Mouse (Mus musculus): ENCODE measurements around the gene Cacng4. TPM values are rescaled to one million over a fixed set of nuclear protein-coding genes. Genes with fewer than 3 reads are reported as not detected.

Gene Cacng4
- polyA plus RNA-seq (2012; ENCODE audit: insufficient read depth, insufficient read length, missing spikeins): not detected in 2 replicates

- TF ChIP-seq POLR2A (IDR thresholded peaks at IDR 0.05; ENCODE audit: borderline replicate concordance, low read depth, low read length): no peak
- TF ChIP-seq CTCF (IDR thresholded peaks at IDR 0.05; ENCODE audit: low read depth, low read length): no peak
- Histone ChIP-seq H3K4me1 (ENCODE audit: control insufficient read depth, insufficient read depth, low read length) (no peaks in the 10 kb centered on the region), H3K27ac (ENCODE audit: insufficient read depth, low read depth, low read length) (no peak within 1 kb of the TSS), H3K4me3 (ENCODE audit: insufficient read depth, low read length) (no peak within 1 kb of the TSS)
Measured at GRCm38 (mm10) chr11:107794547-107795269, at the start of gene Cacng4. Cacng4 (minus strand) TSS chr11:107794557.

- H3K27ac ChIP-seq (ENCODE audit: insufficient read depth, low read depth, low read length): no peak overlapping the region
- TF ChIP-seq CTCF (IDR thresholded peaks at IDR 0.05; ENCODE audit: low read depth, low read length): no peak
- TF ChIP-seq POLR2A (IDR thresholded peaks at IDR 0.05; ENCODE audit: borderline replicate concordance, low read depth, low read length): no peak
- H3K4me1 ChIP-seq (ENCODE audit: control insufficient read depth, insufficient read depth, low read length): no peaks in the 10 kb centered on the region
- no peak overlapping the region for H3K4me3 ChIP-seq (ENCODE audit: insufficient read depth, low read length)
Measured at GRCm38 (mm10) chr11:107833351-107834040, 39.1 kb upstream of the Cacng4 start.

- TF ChIP-seq CTCF (IDR thresholded peaks at IDR 0.05; ENCODE audit: low read depth, low read length) (no peak), POLR2A (IDR thresholded peaks at IDR 0.05; ENCODE audit: borderline replicate concordance, low read depth, low read length) (no peak)
- H3K27ac ChIP-seq (ENCODE audit: insufficient read depth, low read depth, low read length): no peak overlapping the region
- H3K4me3 ChIP-seq (ENCODE audit: insufficient read depth, low read length): no peak overlapping the region
- H3K4me1 ChIP-seq (ENCODE audit: control insufficient read depth, insufficient read depth, low read length): no peaks in the 10 kb centered on the region
Measured at GRCm38 (mm10) chr11:107817196-107817595, 22.8 kb upstream of the Cacng4 start.

- Histone ChIP-seq H3K4me1 (ENCODE audit: control insufficient read depth, insufficient read depth, low read length) (no peaks in the 10 kb centered on the region), H3K27ac (ENCODE audit: insufficient read depth, low read depth, low read length) (no peak overlapping the region), H3K4me3 (ENCODE audit: insufficient read depth, low read length) (no peak overlapping the region)
- TF ChIP-seq CTCF (IDR thresholded peaks at IDR 0.05; ENCODE audit: low read depth, low read length): no peak
- no peak for TF ChIP-seq POLR2A (IDR thresholded peaks at IDR 0.05; ENCODE audit: borderline replicate concordance, low read depth, low read length)
Measured at GRCm38 (mm10) chr11:107812941-107813648, 18.7 kb upstream of the Cacng4 start.

GRCm38 (mm10) chr11:107812429-107812828, 18.1 kb upstream of the Cacng4 start:
- H3K27ac ChIP-seq (ENCODE audit: insufficient read depth, low read depth, low read length): no peak overlapping the region
- H3K4me3 ChIP-seq (ENCODE audit: insufficient read depth, low read length): no peak overlapping the region
- no peaks in the 10 kb centered on the region for H3K4me1 ChIP-seq (ENCODE audit: control insufficient read depth, insufficient read depth, low read length)
- TF ChIP-seq POLR2A (IDR thresholded peaks at IDR 0.05; ENCODE audit: borderline replicate concordance, low read depth, low read length) (no peak), CTCF (IDR thresholded peaks at IDR 0.05; ENCODE audit: low read depth, low read length) (no peak)

GRCm38 (mm10) chr11:107808508-107808907, 14.2 kb upstream of the Cacng4 start:
- no peaks in the 10 kb centered on the region for H3K4me1 ChIP-seq (ENCODE audit: control insufficient read depth, insufficient read depth, low read length)

GRCm38 (mm10) chr11:107806058-107806457, 11.7 kb upstream of the Cacng4 start:
- Histone ChIP-seq H3K4me1 (ENCODE audit: control insufficient read depth, insufficient read depth, low read length) (no peaks in the 10 kb centered on the region), H3K27ac (ENCODE audit: insufficient read depth, low read depth, low read length) (no peak overlapping the region), H3K4me3 (ENCODE audit: insufficient read depth, low read length) (no peak overlapping the region)
- no peak for TF ChIP-seq CTCF (IDR thresholded peaks at IDR 0.05; ENCODE audit: low read depth, low read length)
- no peak for TF ChIP-seq POLR2A (IDR thresholded peaks at IDR 0.05; ENCODE audit: borderline replicate concordance, low read depth, low read length)

More at GRCm38 (mm10) chr11:107808508-107808907, 14.2 kb upstream of the Cacng4 start:
- no peak for TF ChIP-seq POLR2A (IDR thresholded peaks at IDR 0.05; ENCODE audit: borderline replicate concordance, low read depth, low read length)
- TF ChIP-seq CTCF (IDR thresholded peaks at IDR 0.05; ENCODE audit: low read depth, low read length): 0 out of 2 replicates have a peak, but pooled peaks have one; percentile 14
- H3K4me3 ChIP-seq (ENCODE audit: insufficient read depth, low read length): no peak overlapping the region
- H3K27ac ChIP-seq (ENCODE audit: insufficient read depth, low read depth, low read length): no peak overlapping the region

GRCm38 (mm10) chr11:107801946-107802345, 7.6 kb upstream of the Cacng4 start:
- no peaks in the 10 kb centered on the region for H3K4me1 ChIP-seq (ENCODE audit: control insufficient read depth, insufficient read depth, low read length)
- TF ChIP-seq POLR2A (IDR thresholded peaks at IDR 0.05; ENCODE audit: borderline replicate concordance, low read depth, low read length) (no peak), CTCF (IDR thresholded peaks at IDR 0.05; ENCODE audit: low read depth, low read length) (no peak)
- no peak overlapping the region for H3K27ac ChIP-seq (ENCODE audit: insufficient read depth, low read depth, low read length)
- no peak overlapping the region for H3K4me3 ChIP-seq (ENCODE audit: insufficient read depth, low read length)

- no peak overlapping the region for H3K27ac ChIP-seq (ENCODE audit: insufficient read depth, low read depth, low read length)
- no peak overlapping the region for H3K4me3 ChIP-seq (ENCODE audit: insufficient read depth, low read length)
- no peaks in the 10 kb centered on the region for H3K4me1 ChIP-seq (ENCODE audit: control insufficient read depth, insufficient read depth, low read length)
- TF ChIP-seq POLR2A (IDR thresholded peaks at IDR 0.05; ENCODE audit: borderline replicate concordance, low read depth, low read length): no peak
- no peak for TF ChIP-seq CTCF (IDR thresholded peaks at IDR 0.05; ENCODE audit: low read depth, low read length)
Measured at GRCm38 (mm10) chr11:107799331-107799730, 5.0 kb upstream of the Cacng4 start.

Data from bone marrow macrophage, adult 2 months (primary cell).